In genomic region chr4:59739882-59740281, GRCm38 (mm10) we compare ENCODE assay signal across 23 mouse cellular contexts.
DNase-seq lines count a peak whose midpoint lies in the region; ATAC-seq and TF ChIP-seq lines count a peak whose summit lies in the region.
"Had no signal": no experiment of that assay in that cellular context is flagged by ENCODE, and none has a peak within 500 bp of the region (broad histone marks: within the 10 kb centered on the region; RNA-seq: fewer than 3 reads in every experiment).

No protein-coding gene starts in this region.

- no peak overlapping the region for H3K27ac ChIP-seq in lung, embryonic 14.5 days (ENCODE audit: low read depth)
- no peak overlapping the region for H3K27ac ChIP-seq in lung, embryonic 16.5 days (ENCODE audit: low read length)
- H3K27ac ChIP-seq: embryonic facial prominence, embryonic 10.5 days; embryonic facial prominence, embryonic 12.5 days; forebrain, embryonic 13.5 days; forebrain, embryonic 15.5 days had no signal

- peak; percentile 14 for DNase-seq in heart, adult 11 months
- DNase-seq in heart, postnatal 10 days, result no peak
- DNase-seq in lung, embryonic 14.5 days, result no peak
- DNase-seq in lung, postnatal 14 days, result no peak
- DNase-seq in lung, postnatal 25 days (ENCODE audit: low spot score), result no peak
- DNase-seq: adrenal gland, adult 8-10 months; adrenal gland, postnatal 14 days; adrenal gland, postnatal 36 days; cerebellum, adult 11-12 months; cerebellum, adult 2 months; cerebellum, adult 9-10 months; cerebellum, postnatal 10 days; cerebellum, postnatal 25 days had no signal

- H3K9ac ChIP-seq in lung, embryonic 14.5 days, result no peak overlapping the region
- H3K9ac ChIP-seq in lung, embryonic 16.5 days (ENCODE audit: low read length), result no peak overlapping the region
- H3K9ac ChIP-seq: embryonic facial prominence, embryonic 12.5 days; forebrain, embryonic 13.5 days; forebrain, embryonic 15.5 days had no signal

- H3K4me3 ChIP-seq in lung, embryonic 14.5 days (ENCODE audit: low read depth, low read length), result no peak overlapping the region
- H3K4me3 ChIP-seq in lung, embryonic 16.5 days (ENCODE audit: low read length), result no peak overlapping the region
- H3K4me3 ChIP-seq: embryonic facial prominence, embryonic 10.5 days; embryonic facial prominence, embryonic 12.5 days; forebrain, embryonic 13.5 days; forebrain, embryonic 15.5 days had no signal

- 28% methylated on average over 2 of the region's 2 CpGs for WGBS in lung, embryonic 14.5 days
- 34% methylated on average over 2 of the region's 2 CpGs for WGBS in lung, embryonic 16.5 days

- ATAC-seq in lung, embryonic 14.5 days (ENCODE audit: insufficient read depth), result peak; percentile 69; the same call in 1 of the 2 replicates
- peak; percentile 66; the same call in 1 of the 2 replicates for ATAC-seq in lung, embryonic 16.5 days (ENCODE audit: low read depth)
- ATAC-seq: activated CD4-positive, CD25-positive, alpha-beta regulatory T cell, adult 4 months; CD4-positive, CD25-positive, alpha-beta regulatory T cell, adult 4 months; forebrain, embryonic 13.5 days; forebrain, embryonic 15.5 days; Patski had no signal

- no peak overlapping the region for H3K4me2 ChIP-seq in lung, embryonic 14.5 days
- no peak overlapping the region for H3K4me2 ChIP-seq in lung, embryonic 16.5 days (ENCODE audit: low read depth, low read length)
- H3K4me2 ChIP-seq: embryonic facial prominence, embryonic 12.5 days; forebrain, embryonic 13.5 days; forebrain, embryonic 15.5 days had no signal

- H3K9me3 ChIP-seq in lung, embryonic 14.5 days (ENCODE audit: low read depth, low read length), result no peaks in the 10 kb centered on the region
- no peaks in the 10 kb centered on the region for H3K9me3 ChIP-seq in lung, embryonic 16.5 days (ENCODE audit: control insufficient read depth, low read length)
- H3K9me3 ChIP-seq: embryonic facial prominence, embryonic 12.5 days; forebrain, embryonic 15.5 days; G1E had no signal

- H3K27me3 ChIP-seq in lung, embryonic 14.5 days (ENCODE audit: insufficient read depth, low read length), result no peaks in the 10 kb centered on the region
- H3K27me3 ChIP-seq in lung, embryonic 16.5 days (ENCODE audit: control insufficient read depth, insufficient read depth, low read depth, low read length), result no peaks in the 10 kb centered on the region
- H3K27me3 ChIP-seq: CH12.LX; embryonic facial prominence, embryonic 12.5 days; forebrain, embryonic 13.5 days; forebrain, embryonic 15.5 days; Patski had no signal

- H3K4me1 ChIP-seq in lung, embryonic 14.5 days (ENCODE audit: insufficient read depth), result no peaks in the 10 kb centered on the region
- no peaks in the 10 kb centered on the region for H3K4me1 ChIP-seq in lung, embryonic 16.5 days (replicated peaks; ENCODE audit: control insufficient read depth, insufficient read depth, low read length)
- H3K4me1 ChIP-seq: embryonic facial prominence, embryonic 10.5 days; embryonic facial prominence, embryonic 12.5 days; forebrain, embryonic 13.5 days; forebrain, embryonic 15.5 days had no signal

- no peaks in the 10 kb centered on the region for H3K36me3 ChIP-seq in lung, embryonic 14.5 days (ENCODE audit: insufficient read depth)
- no peaks in the 10 kb centered on the region; the same call in 1 of the 2 replicates for H3K36me3 ChIP-seq in lung, embryonic 16.5 days (ENCODE audit: control insufficient read depth, insufficient read depth, low read length)
- H3K36me3 ChIP-seq: forebrain, embryonic 15.5 days had no signal

- intact Hi-C loops in heart, postnatal 10 days (cut with DNase I), result no loop called here

- TF ChIP-seq CTCF in lung, embryonic 14.5 days (IDR thresholded peaks at IDR 0.05; ENCODE audit: low read depth), result no peak
